Mouse (Mus musculus): Measurements from ENCODE around the gene Lpar5. TPM values are rescaled to one million over a fixed set of nuclear protein-coding genes. Genes with fewer than 3 reads are reported as not detected.
"Not testable (repeated sequence)": the region's sequence is repeated elsewhere in the genome, so short reads cannot be mapped to it uniquely, and the experiment has no call there.

The Lpar5 gene
- 0.31 TPM in 1 of 2 replicates, not detected in the other for polyA plus RNA-seq (2016; fragmentation: Nextera tagmentation; extraction: Ambion mirVana)

DNA sequence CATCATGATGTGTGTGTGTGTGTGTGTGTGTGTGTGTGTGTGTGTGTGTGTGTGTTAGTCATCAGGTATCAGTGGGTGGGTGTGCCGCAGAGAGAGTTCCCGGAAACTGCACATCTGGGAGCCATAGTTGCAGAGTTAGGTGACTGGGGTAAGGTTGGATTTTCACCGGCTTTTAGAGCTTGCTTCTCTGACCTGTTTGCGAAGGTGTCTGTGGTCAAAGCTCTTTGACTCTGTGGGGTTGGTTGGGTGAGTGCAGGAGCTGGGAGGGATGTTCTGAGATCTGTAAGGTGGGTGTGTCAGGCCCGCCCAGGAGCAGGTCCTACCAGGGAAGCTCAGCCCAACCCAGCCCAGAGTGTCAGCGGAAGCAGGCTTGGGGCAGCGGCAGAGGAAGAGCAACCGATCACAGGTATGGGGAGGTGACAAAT is at the start of gene Lpar5:
Gene Lpar5 (plus strand): TSS at position 350 of the 425 bp plus-strand sequence.
- ATAC-seq (ENCODE audit: low FRiP score) = no peak
- Histone ChIP-seq H3K9ac (no peak within 1 kb of the TSS), H3K9me3 (no peaks in the 10 kb centered on the region), H3K4me2 (no peak within 1 kb of the TSS), H3K27me3 (0 out of 2 replicates have a peak, but pooled peaks cover 3% of the 10 kb centered on the region), H3K4me1 (peaks cover 10% of the 10 kb centered on the region), H3K36me3 (replicated peaks) (no peaks in the 10 kb centered on the region), H3K27ac (no peak within 1 kb of the TSS), H3K4me3 (replicated peaks) (no peak within 1 kb of the TSS)
- WGBS = 68% methylated on average over 8 of the region's 8 CpGs

DNA sequence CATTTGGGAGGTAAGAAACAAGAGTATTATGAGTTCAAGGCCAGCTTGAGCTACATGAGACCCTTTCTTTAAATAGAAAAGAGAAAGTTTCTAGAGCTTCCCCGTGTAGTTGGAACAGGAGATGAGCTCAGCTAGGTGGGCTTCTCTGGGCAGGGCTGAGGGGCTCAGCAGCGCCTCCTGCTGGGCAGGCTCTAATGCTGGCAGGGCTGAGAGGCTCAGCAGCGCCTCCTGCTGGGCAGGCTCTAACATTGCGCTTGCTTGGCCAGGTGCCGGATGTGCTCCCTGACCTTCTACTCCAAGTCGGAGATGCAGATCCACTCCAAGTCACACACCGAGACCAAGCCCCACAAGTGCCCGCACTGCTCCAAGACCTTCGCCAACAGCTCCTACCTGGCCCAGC is 37.2 kb upstream of the Lpar5 start:
- not testable (repeated sequence) for H3K27ac ChIP-seq; H3K27me3 ChIP-seq; H3K4me1 ChIP-seq; H3K4me2 ChIP-seq; H3K9ac ChIP-seq; ATAC-seq (ENCODE audit: low FRiP score); H3K4me3 ChIP-seq (replicated peaks); H3K9me3 ChIP-seq
- H3K36me3 ChIP-seq (replicated peaks) = peaks cover 54% of the 10 kb centered on the region
- WGBS = 23% methylated on average over 7 of the region's 9 CpGs

DNA sequence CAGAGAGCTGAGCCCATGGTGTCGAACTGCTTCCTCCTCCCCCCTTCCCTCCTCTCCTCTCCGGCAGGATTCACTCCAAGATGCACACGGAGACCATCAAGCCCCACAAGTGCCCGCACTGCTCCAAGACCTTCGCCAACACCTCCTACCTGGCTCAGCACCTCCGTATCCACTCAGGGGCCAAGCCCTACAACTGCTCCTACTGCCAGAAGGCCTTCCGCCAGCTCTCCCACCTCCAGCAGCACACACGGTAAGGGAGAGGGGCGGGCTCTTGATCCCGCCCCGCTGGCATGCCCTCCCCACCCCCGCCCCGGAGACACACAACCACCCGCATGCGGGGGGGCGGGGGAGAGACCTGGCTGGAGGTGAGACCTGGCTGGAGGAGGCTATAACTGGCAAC is 36.1 kb upstream of the Lpar5 start:
- Histone ChIP-seq H3K4me3 (replicated peaks) (no peak overlapping the region), H3K36me3 (replicated peaks) (peaks cover 54% of the 10 kb centered on the region)
- WGBS = 87% methylated on average over 16 of the region's 16 CpGs

DNA sequence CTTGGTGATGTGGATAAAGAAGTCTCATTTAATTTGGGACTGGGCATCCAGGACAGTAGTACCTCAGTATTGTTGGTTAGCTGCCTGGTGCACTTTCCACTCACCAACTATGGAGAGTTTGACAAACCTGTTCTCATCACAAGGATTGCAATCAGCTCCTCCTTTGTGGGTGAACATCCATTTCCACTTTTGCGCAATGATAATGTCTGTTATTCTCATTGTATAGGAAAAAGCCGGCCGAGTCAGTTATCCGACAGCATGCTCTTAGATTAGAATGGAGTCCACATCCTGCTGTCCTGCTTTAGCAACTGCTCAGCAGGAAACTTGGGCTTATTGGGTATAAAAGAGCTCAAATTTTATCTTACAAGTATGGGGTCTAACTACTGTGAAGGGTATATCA is 29.1 kb upstream of the Lpar5 start:
- H3K36me3 ChIP-seq (replicated peaks) = peaks cover 45% of the 10 kb centered on the region
- no peak for ATAC-seq (ENCODE audit: low FRiP score)

More for the DNA sequence above, 36.1 kb upstream of the Lpar5 start:
- Histone ChIP-seq H3K4me2 (no peak overlapping the region), H3K27ac (no peak overlapping the region), H3K9ac (no peak overlapping the region), H3K4me1 (no peaks in the 10 kb centered on the region), H3K9me3 (no peaks in the 10 kb centered on the region), H3K27me3 (no peaks in the 10 kb centered on the region)
- no peak for ATAC-seq (ENCODE audit: low FRiP score)

DNA sequence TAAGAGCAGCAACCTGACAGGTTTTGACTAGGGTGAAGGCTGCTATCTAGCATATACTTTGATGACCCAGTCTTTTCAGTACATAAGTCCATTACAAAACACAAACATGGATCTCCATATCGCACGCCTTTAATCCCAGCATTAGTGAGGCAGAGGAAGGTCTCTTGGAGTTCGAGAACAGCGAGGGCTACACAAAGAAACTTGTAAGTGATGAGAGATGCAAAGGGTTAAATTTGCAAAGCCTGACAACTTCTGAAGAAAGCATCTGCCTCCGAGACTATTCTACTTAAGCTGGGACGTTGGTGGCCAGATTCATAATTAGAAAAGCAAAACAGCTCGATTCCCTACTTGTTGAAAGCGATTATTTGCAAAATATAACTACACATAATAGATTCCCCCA is 28.6 kb upstream of the Lpar5 start:
- WGBS = 4% methylated on average over 8 of the region's 8 CpGs
- Histone ChIP-seq H3K4me3 (replicated peaks) (peak overlapping the region; percentile 72), H3K27me3 (no peaks in the 10 kb centered on the region), H3K36me3 (replicated peaks) (peaks cover 45% of the 10 kb centered on the region), H3K9ac (peak overlapping the region; percentile 30; the same call in 1 of the 2 replicates), H3K4me2 (peak overlapping the region; percentile 54), H3K27ac (peak overlapping the region; percentile 65), H3K9me3 (no peaks in the 10 kb centered on the region), H3K4me1 (peaks cover 14% of the 10 kb centered on the region)
- peak; percentile 27 for ATAC-seq (ENCODE audit: low FRiP score)

More for the DNA sequence above, 29.1 kb upstream of the Lpar5 start:
- 0 out of 2 replicates have a peak overlapping the region, but pooled peaks have one; percentile 65 for H3K27ac ChIP-seq
- H3K9me3 ChIP-seq = no peaks in the 10 kb centered on the region
- peaks cover 14% of the 10 kb centered on the region for H3K4me1 ChIP-seq
- peak overlapping the region; percentile 54 for H3K4me2 ChIP-seq
- 94% methylated on average over 4 of the region's 4 CpGs for WGBS
- peak overlapping the region; percentile 72; the same call in 1 of the 2 replicates for H3K4me3 ChIP-seq (replicated peaks)
- no peaks in the 10 kb centered on the region for H3K27me3 ChIP-seq
- H3K9ac ChIP-seq = no peak overlapping the region

DNA sequence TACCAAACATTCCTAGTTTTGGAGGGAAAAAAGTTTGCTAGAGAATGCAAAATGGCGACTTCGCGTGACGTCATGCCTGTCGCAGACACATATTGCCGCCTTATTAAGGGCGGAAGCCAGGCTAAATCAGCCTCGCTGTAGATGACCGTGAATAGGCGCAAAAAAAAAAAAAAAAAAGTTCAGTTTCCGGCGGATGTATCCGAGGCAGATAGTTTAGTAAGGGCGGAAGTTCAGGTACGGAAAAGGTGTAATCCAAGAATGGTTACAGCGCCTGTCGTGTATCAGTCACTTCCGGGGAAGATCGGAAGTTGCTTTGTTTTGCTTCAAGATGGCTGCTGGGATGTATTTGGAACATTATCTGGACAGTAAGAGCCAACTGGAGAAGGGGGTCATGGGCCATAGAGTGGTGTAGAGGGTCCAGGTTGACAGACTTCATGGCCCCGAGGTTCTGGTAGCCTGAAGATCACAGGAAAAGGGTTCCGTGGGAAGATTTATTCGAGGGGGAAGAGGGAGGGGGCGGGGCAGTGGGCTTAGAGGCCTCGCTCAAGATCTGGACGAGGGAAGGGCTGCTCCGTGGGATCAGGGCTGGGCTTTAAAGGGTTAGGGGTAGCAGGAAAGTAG is 28.1 kb upstream of the Lpar5 start, which contains the start of gene Ing4:
Gene Ing4 (plus strand): TSS at position 228 of the 621 bp plus-strand sequence.
- Histone ChIP-seq H3K36me3 (replicated peaks) (peaks cover 48% of the 10 kb centered on the region), H3K4me3 (replicated peaks) (peak within 1 kb of the TSS; percentile 72), H3K9ac (peak within 1 kb of the TSS; percentile 69), H3K9me3 (no peaks in the 10 kb centered on the region), H3K4me2 (peak within 1 kb of the TSS; percentile 61), H3K27me3 (no peaks in the 10 kb centered on the region), H3K27ac (peak within 1 kb of the TSS; percentile 65), H3K4me1 (peaks cover 14% of the 10 kb centered on the region)
- under 1% methylated on average over 26 of the region's 26 CpGs for WGBS
- peak; percentile 96 for ATAC-seq (ENCODE audit: low FRiP score)

DNA sequence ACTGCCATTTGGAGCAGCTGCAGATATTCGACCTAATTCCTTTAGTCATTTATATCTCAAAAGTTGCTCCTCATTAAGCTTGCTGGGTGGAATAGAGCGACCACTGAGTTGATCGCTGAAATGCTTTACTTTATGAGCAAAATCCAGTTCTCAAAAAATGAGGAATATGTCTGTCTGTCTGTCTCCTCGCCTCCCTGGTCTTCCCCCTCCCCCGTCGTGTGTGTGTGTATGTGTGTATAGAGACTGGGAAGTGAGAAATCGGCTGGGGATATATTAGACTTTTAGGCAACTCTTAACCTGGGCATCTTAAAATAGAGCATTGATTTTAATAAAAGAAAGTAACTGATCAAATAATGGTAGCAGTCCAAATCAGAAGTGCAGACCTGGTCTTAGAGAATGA is 27.5 kb upstream of the Lpar5 start:
- H3K9ac ChIP-seq = peak overlapping the region; percentile 69
- H3K4me1 ChIP-seq = peaks cover 14% of the 10 kb centered on the region
- no peaks in the 10 kb centered on the region for H3K9me3 ChIP-seq
- 16% methylated on average over 7 of the region's 7 CpGs for WGBS
- ATAC-seq (ENCODE audit: low FRiP score) = no peak
- peaks cover 48% of the 10 kb centered on the region for H3K36me3 ChIP-seq (replicated peaks)
- no peaks in the 10 kb centered on the region for H3K27me3 ChIP-seq
- H3K4me3 ChIP-seq (replicated peaks) = peak overlapping the region; percentile 72
- H3K27ac ChIP-seq = peak overlapping the region; percentile 51; the same call in 1 of the 2 replicates
- peak overlapping the region; percentile 61 for H3K4me2 ChIP-seq

DNA sequence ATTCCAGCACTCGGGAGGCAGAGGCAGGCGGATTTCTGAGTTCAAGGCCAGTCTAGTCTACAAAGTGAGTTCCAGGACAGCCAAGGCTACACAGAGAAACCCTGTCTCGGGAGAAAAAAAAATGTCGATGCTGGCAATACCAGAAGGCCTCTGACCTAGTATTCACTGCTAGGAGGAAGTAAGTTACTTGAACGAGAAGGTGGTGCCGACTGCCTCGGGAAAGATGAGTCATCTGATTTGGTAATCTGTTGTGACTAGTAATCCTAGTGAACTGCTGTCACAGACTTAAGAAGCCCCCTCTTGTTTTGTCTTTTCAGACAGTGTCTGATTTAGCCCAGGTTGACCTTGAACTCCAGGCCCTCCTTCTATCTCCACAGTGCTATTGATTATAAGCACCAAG is 26.7 kb upstream of the Lpar5 start:
- Histone ChIP-seq H3K9me3 (no peaks in the 10 kb centered on the region), H3K4me2 (peak overlapping the region; percentile 61; the same call in 1 of the 2 replicates), H3K36me3 (replicated peaks) (peaks cover 47% of the 10 kb centered on the region), H3K4me1 (peaks cover 14% of the 10 kb centered on the region), H3K4me3 (replicated peaks) (no peak overlapping the region), H3K9ac (no peak overlapping the region), H3K27me3 (no peaks in the 10 kb centered on the region), H3K27ac (no peak overlapping the region)
- 92% methylated on average over 7 of the region's 7 CpGs for WGBS
- no peak for ATAC-seq (ENCODE audit: low FRiP score)

DNA sequence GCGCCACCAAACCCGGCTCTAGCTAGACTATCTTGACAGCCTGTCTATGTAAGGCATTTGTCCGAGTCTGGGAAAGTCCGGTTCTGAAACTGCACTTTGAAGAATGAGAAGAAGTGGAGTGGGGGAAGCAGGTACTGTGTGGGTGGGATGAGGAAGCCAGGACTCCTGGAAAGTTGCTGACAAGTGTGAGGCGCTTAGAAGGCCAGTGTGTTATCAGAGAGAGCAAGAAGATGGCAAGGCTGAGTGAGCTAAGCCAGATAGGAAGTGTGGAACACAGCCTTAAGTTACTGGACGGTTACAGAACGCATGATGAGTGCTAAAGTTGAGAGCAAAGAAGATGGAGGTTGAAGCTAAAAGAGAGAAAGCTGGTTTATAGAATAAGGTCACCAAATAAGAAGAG is 25.6 kb upstream of the Lpar5 start:
- no peak overlapping the region for H3K27ac ChIP-seq
- no peaks in the 10 kb centered on the region for H3K27me3 ChIP-seq
- no peaks in the 10 kb centered on the region for H3K9me3 ChIP-seq
- 95% methylated on average over 7 of the region's 7 CpGs for WGBS
- no peak overlapping the region for H3K9ac ChIP-seq
- H3K4me3 ChIP-seq (replicated peaks) = no peak overlapping the region
- H3K36me3 ChIP-seq (replicated peaks) = peaks cover 43% of the 10 kb centered on the region
- H3K4me1 ChIP-seq = peaks cover 14% of the 10 kb centered on the region
- ATAC-seq (ENCODE audit: low FRiP score) = no peak
- H3K4me2 ChIP-seq = no peak overlapping the region

DNA sequence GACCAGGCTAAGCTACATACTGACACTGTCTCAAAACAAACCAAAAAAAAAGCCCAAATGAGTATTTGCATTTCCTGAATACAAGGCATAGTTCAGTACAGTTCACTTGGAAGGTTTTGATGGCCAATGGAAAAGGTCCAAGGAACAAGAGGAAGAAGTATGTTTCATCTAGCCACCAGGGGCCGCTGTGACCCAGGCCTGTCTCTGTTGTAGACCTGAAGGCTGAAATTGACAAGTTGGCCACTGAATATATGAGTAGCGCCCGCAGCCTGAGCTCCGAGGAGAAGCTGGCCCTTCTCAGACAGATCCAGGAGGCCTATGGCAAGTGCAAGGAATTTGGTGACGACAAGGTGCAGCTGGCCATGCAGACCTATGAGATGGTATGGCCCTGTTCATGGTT is 21.0 kb upstream of the Lpar5 start:
- Histone ChIP-seq H3K9ac (no peak overlapping the region), H3K36me3 (replicated peaks) (peaks cover 75% of the 10 kb centered on the region), H3K4me3 (replicated peaks) (no peak overlapping the region), H3K4me1 (no peaks in the 10 kb centered on the region), H3K4me2 (no peak overlapping the region), H3K27ac (no peak overlapping the region), H3K9me3 (no peaks in the 10 kb centered on the region), H3K27me3 (no peaks in the 10 kb centered on the region)
- WGBS = 40% methylated on average over 5 of the region's 5 CpGs
- peak; percentile 51; the same call in 1 of the 2 replicates for ATAC-seq (ENCODE audit: low FRiP score)

DNA sequence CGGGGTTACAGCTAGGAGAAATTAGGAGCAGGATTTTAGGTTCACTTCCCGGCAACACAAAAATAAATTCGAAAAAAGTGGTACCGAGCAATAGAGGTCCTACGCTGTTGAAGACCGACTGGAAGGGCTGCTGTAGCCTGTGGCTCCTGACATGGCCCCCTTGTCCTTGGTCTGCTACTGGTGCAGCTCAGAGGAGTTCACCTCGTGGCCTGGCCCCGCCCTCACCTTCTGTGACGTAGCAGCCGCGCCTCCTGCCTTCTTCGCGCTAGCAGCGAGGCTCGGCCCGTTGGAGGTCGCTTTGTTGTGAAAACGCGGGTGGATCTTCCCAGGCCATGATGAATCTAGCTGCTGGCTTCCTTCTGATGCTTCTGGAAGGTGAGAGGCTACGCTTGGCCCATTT is 18.0 kb upstream of the Lpar5 start, which contains the start of gene Acrbp:
Gene Acrbp (plus strand): TSS at position 12 of the 400 bp plus-strand sequence.
- Histone ChIP-seq H3K4me2 (no peak within 1 kb of the TSS), H3K36me3 (replicated peaks) (peaks cover 88% of the 10 kb centered on the region), H3K4me1 (no peaks in the 10 kb centered on the region), H3K27me3 (no peaks in the 10 kb centered on the region), H3K27ac (no peak within 1 kb of the TSS), H3K9ac (no peak within 1 kb of the TSS), H3K4me3 (replicated peaks) (no peak within 1 kb of the TSS), H3K9me3 (no peaks in the 10 kb centered on the region)
- ATAC-seq (ENCODE audit: low FRiP score) = no peak
- 28% methylated on average over 20 of the region's 20 CpGs for WGBS

DNA sequence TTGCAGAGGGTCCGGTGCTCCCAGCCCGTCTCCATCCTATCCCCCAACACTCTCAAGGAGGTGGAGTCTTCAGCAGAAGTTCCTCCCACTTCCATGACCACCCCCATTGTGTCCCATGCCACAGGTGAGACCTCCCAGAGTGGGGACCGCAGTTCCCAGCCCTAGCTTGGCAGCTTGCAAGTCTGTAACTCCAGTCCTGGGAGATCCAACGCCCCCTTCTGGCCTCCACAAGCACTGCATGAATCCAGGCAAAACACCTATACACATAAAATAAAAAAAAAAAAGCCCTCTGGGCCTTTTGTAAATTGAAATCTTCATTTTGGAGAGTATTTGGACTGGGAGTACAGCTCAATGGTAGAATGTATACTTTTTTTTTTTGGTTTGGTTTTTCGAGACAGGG is 16.5 kb upstream of the Lpar5 start:
- Histone ChIP-seq H3K9me3 (no peaks in the 10 kb centered on the region), H3K4me1 (no peaks in the 10 kb centered on the region), H3K27ac (no peak overlapping the region), H3K9ac (no peak overlapping the region), H3K36me3 (replicated peaks) (peaks cover 79% of the 10 kb centered on the region), H3K27me3 (no peaks in the 10 kb centered on the region), H3K4me3 (replicated peaks) (no peak overlapping the region), H3K4me2 (no peak overlapping the region)
- 71% methylated on average over 5 of the region's 5 CpGs for WGBS
- no peak for ATAC-seq (ENCODE audit: low FRiP score)

DNA sequence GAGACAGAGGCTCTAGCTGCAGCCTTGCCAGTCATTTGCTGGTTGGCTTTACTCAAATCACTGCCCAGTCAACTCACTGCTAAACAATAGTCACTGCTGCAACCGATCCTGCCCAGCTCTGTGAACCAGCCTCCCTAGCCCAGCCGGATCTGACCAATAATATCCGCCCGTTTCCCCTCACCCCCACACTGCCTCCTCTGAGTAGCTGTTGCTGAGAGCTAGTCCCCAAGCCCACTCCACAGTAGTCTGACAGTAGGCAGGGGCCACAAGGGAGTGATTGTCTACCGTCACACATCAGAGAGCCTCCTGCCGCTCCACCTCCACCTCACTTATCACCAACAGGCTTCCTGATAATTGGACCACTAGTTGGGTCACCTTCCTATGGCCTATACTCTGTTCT is 6.2 kb upstream of the Lpar5 start:
- Histone ChIP-seq H3K27ac (0 out of 2 replicates have a peak overlapping the region, but pooled peaks have one; percentile 25), H3K4me1 (peaks cover 10% of the 10 kb centered on the region; the same call in 1 of the 2 replicates), H3K36me3 (replicated peaks) (no peaks in the 10 kb centered on the region), H3K4me2 (no peak overlapping the region), H3K27me3 (no peaks in the 10 kb centered on the region), H3K4me3 (replicated peaks) (no peak overlapping the region), H3K9ac (no peak overlapping the region), H3K9me3 (no peaks in the 10 kb centered on the region)
- 48% methylated on average over 6 of the region's 6 CpGs for WGBS
- ATAC-seq (ENCODE audit: low FRiP score) = no peak
